Mouse (Mus musculus): Measurements from ENCODE around the gene Cnot2.

The Cnot2 gene

GRCm38 (mm10) chr10:116562731-116563480 lies 18.4 kb downstream of the Cnot2 start:
- DNase-seq (ENCODE audit: low spot score): no peak

DNA sequence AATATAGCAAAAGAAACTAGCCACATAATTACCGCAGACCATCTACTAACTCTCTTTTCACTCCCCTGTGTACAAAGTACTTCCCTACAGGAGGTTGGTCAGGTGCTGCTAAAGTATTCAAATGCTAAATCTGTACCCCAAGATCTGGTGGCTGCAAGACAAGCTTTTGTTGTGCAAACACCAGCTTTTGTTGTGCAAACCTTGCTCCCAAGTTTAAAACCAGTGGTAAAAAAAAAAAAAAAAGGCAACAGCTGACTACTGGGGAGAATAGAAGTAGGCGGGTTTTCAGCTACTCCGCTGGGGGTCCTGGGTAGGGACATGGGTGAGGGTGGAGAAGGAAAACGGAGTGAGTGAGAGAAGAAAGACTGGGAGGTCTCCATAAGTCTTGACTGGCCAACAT lies 19.1 kb downstream of the Cnot2 start:
- no peak for DNase-seq (ENCODE audit: low spot score)

- DNase-seq (ENCODE audit: low spot score): no peak
These were observed 22.1 kb downstream of the Cnot2 start for GRCm38 (mm10) chr10:116559171-116559570.

GRCm38 (mm10) chr10:116557166-116557565 lies 24.1 kb downstream of the Cnot2 start:
- no peak for DNase-seq (ENCODE audit: low spot score)

DNA sequence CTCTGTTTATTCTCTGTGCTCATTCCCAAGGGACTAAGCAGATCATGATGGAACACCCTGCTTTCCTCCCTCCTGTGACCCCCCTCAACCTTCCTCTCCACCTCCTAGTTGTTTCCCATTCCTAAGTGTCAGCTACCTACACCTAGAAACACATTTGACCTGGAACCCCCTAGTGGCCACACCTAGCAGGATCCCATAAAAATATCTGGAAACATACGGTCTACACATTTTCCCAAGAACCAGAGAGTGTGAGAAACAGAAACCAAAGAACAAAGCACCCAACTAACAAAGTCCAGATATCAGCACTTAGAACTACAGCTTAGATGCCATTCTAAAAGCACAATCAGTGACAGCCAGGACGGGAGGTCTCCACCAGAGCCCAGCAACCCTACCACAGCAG lies 26.9 kb downstream of the Cnot2 start:
- DNase-seq (ENCODE audit: low spot score): no peak

- DNase-seq (ENCODE audit: low spot score): no peak
These were observed 33.4 kb downstream of the Cnot2 start for GRCm38 (mm10) chr10:116547958-116548357.

DNA sequence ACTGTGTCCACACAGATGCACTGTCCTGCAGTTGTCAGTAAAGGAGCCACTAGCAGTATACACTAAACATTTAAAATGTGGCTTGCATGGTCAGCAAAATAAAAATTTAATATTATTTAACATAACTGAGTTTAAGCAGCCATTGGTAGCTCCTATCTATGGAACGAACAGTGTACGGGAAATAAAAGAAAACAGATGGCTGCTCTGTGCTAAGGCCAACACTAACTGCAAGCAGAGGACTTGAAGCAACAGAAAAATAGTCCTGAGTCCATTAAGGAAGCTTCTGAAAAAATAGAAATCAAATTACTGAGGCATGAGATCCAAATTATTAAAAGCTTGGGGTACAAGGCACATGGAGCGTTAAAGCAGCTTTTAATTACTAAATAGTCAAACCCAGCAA lies 35.1 kb downstream of the Cnot2 start:
- DNase-seq (ENCODE audit: low spot score): no peak

DNA sequence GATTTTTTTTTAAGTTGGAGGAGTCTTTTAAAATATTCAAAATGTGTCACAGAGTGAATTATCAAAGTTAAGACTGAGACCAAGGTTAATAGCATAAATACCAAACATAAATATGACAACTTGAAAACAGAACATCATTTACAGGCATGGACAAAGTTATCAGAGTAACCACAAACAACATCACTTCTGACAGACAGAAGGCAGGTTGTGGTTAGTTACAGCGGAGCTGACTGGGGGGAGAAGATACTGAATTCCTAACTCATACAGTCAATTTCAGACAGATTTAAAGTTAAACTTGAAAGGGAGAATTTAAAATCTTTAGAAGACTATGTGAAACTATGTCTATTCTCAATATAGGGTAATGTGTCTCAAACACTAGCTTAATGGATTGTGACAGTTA lies 38.2 kb downstream of the Cnot2 start:
- DNase-seq (ENCODE audit: low spot score): no peak

- DNase-seq (ENCODE audit: low spot score): no peak
These were observed 40.6 kb downstream of the Cnot2 start for GRCm38 (mm10) chr10:116540750-116541149.

GRCm38 (mm10) chr10:116537495-116537894 lies 43.8 kb downstream of the Cnot2 start:
- no peak for DNase-seq (ENCODE audit: low spot score)

DNA sequence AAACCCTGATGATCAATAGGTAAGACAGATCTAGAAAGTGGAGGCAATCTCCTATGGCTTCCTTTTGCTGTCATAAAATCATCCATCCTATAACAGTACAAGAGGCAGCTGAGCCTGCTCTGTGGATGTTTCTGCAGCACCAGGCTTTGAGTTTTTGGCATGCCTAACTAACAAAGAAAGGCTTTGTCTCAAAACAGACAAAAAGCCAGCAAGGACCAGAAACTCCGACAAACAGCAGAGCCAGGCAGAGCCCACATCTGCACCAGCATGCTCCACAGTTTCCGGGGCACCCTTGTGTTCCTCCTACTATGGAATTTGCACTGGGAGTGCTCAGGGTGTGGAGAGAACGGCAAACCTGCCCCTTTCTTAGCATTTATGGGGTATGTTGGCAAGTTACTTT lies 47.0 kb downstream of the Cnot2 start:
- DNase-seq (ENCODE audit: low spot score): no peak

DNA sequence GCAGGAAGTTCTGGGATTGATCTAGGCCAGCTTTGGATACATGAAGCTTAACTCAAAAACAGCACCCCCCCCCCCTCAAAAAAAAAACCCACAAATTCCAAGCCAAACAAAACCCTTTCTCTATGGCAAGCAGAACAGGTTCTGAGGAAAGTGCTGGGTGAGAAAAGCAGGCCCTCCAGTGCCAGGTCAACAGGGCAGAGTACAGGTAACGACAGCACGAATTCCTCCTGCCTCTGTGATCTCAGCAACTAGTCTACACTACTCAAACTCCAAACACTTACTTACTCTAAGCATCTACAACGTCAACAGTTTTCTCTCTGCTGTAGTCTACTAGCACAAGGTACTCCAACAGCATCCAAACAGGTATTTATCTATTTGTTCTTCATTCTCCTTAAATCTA lies 48.8 kb downstream of the Cnot2 start:
- DNase-seq (ENCODE audit: low spot score): no peak

DNA sequence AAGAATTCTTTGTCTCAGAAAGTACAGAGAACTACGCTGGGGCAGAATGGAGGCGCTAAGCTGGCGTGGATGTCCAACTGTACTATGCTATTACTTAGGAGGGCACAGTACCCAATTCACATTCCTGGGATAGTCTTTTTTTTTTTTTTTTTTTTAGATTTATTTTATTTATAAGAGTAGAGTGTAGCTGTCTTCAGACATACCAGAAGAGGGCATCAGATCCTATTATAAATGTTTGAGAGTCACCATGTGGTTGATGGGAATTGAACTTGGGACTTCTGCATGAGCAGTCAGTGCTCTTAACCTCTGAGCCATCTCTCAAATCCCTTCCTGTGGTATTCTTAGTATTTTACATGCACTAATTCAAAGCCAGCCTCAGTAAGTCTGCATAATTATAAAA lies 50.2 kb downstream of the Cnot2 start:
- DNase-seq (ENCODE audit: low spot score): no peak

GRCm38 (mm10) chr10:116519588-116519987 lies 61.7 kb downstream of the Cnot2 start:
- no peak for DNase-seq (ENCODE audit: low spot score)

DNA sequence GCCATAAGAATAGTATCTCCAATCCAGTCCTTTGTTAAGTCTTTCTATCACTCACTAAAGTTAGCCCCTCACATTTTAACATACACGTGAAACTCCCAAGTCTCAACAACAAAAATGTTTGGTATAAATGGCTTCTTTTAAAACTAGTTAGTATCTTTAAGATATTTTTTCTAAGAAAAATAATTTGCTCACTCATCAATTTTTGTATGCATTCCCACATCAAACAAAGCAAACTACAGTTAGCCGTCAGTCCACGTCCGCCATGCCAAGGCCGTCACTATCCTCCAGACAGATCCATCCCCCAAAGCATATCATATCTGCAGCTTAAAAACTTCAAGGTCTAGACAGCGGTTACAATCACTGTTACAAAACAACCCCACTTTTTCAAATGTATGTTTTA lies 65.7 kb downstream of the Cnot2 start:
- DNase-seq (ENCODE audit: low spot score): no peak

GRCm38 (mm10) chr10:116515158-116515557 lies 66.2 kb downstream of the Cnot2 start:
- no peak for DNase-seq (ENCODE audit: low spot score)

GRCm38 (mm10) chr10:116513254-116513635 lies 68.1 kb downstream of the Cnot2 start:
- no peak for DNase-seq (ENCODE audit: low spot score)

- DNase-seq (ENCODE audit: low spot score): no peak
These were observed 68.6 kb downstream of the Cnot2 start for GRCm38 (mm10) chr10:116512521-116513253.

GRCm38 (mm10) chr10:116505303-116506014 lies 75.9 kb downstream of the Cnot2 start:
- DNase-seq (ENCODE audit: low spot score): no peak

- no peak for DNase-seq (ENCODE audit: low spot score)
These were observed 88.5 kb downstream of the Cnot2 start for GRCm38 (mm10) chr10:116492768-116493167.

GRCm38 (mm10) chr10:116486895-116487747 lies 94.2 kb downstream of the Cnot2 start:
- no peak for DNase-seq (ENCODE audit: low spot score)

DNA sequence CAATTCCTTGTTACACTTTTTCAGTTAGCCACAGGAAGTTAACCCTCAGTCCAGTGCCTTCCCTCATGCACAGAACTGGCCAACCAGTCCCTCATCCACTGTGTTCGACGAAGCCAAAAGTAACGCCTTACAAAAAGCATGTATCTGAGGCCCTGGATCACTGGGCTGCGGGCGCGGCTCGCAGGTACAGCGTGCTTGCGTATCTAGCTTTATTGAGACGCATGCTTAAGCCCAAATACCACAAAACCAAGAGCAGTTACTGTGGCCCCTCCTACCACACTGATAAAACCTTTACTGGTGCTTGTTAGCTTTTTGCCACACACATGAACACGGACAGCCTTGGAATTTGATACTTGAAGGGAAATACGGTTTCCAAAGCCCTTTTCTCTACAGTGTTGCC lies 99.4 kb downstream of the Cnot2 start:
- DNase-seq (ENCODE audit: low spot score): no peak
